Mouse (Mus musculus) intestine, postnatal 0 days (tissue): ENCODE results near the gene Vti1a. TPM values are rescaled to one million over a fixed set of nuclear protein-coding genes. Genes with fewer than 3 reads are reported as not detected.

ENCODE experiments used
- ATAC-seq: fragments of 200-750 bp; cut with Nextera tagmentation; 2 replicates; pipeline ENCODE4 v1.8.0; 2017; ENCODE audit warnings: mild to moderate bottlenecking, moderate TSS enrichment, moderate library complexity
- H3K27ac ChIP-seq: fragments of 300-500 bp; sonication (generic); 2 replicates; pipeline ENCODE4 v1.5.1; 2014; ENCODE audit warnings: mild to moderate bottlenecking, low read depth, low read length, moderate library complexity
- H3K27me3 ChIP-seq: fragments of 300-500 bp; sonication (generic); replicated peaks from 2 replicates; pipeline ENCODE4 v1.6.1; 2014; ENCODE audit warnings: low read length, mixed read lengths; ENCODE audit not compliant: control insufficient read depth, insufficient read depth
- H3K36me3 ChIP-seq: fragments of 300-500 bp; sonication (generic); 2 replicates; pipeline ENCODE4 v1.6.1; 2014; ENCODE audit warnings: mild to moderate bottlenecking, moderate library complexity; ENCODE audit not compliant: control insufficient read depth, insufficient read depth
- H3K4me1 ChIP-seq: fragments of 300-500 bp; sonication (generic); replicated peaks from 2 replicates; pipeline ENCODE4 v1.6.1; 2014; ENCODE audit warnings: antibody characterized with exemption, low read length, mixed read lengths; ENCODE audit not compliant: control insufficient read depth, insufficient read depth
- H3K4me2 ChIP-seq: fragments of 300-500 bp; sonication (generic); replicated peaks from 2 replicates; pipeline ENCODE4 v1.6.1; 2014; ENCODE audit warnings: low read depth, mild to moderate bottlenecking, moderate library complexity
- H3K4me3 ChIP-seq: fragments of 300-500 bp; sonication (generic); 2 replicates; pipeline ENCODE4 v1.5.1; 2014; ENCODE audit warnings: low read depth, low read length
- H3K9ac ChIP-seq: fragments of 300-500 bp; sonication (generic); 2 replicates; pipeline ENCODE4 v1.6.1; 2014; ENCODE audit warnings: mild to moderate bottlenecking, low read depth, low read length
- H3K9me3 ChIP-seq: fragments of 300-500 bp; sonication (generic); 2 replicates; pipeline ENCODE4 v1.6.1; 2016; ENCODE audit warnings: mixed run types; ENCODE audit not compliant: control insufficient read depth
- CTCF ChIP-seq: sonication (generic); IDR thresholded peaks from 2 replicates; pipeline ENCODE4 v1.5.1; 2016; ENCODE audit warnings: low read depth, mild to moderate bottlenecking, control low read depth, antibody characterized with exemption, moderate library complexity
- WGBS: fragments of 180-500 bp; shearing (Covaris S2); extraction: QIAGEN DNeasy Blood & Tissue Kit; methylation state at CpG from one replicate; pipeline ENCODE4 v1.1.7; 2014; 5-methylcytosine and 5-hydroxymethylcytosine counted together
- polyA plus RNA-seq: library from polyadenylated mRNA; unstranded; fragments of >200 nt; fragmentation: Nextera tagmentation; extraction: Ambion mirVana; gene quantifications from 2 replicates; pipeline ENCODE4 v1.2.1, GENCODE M21; 2015

Vti1a gene
- polyA plus RNA-seq, 1 experiment from 2014 or later = 21.3 TPM

DNA sequence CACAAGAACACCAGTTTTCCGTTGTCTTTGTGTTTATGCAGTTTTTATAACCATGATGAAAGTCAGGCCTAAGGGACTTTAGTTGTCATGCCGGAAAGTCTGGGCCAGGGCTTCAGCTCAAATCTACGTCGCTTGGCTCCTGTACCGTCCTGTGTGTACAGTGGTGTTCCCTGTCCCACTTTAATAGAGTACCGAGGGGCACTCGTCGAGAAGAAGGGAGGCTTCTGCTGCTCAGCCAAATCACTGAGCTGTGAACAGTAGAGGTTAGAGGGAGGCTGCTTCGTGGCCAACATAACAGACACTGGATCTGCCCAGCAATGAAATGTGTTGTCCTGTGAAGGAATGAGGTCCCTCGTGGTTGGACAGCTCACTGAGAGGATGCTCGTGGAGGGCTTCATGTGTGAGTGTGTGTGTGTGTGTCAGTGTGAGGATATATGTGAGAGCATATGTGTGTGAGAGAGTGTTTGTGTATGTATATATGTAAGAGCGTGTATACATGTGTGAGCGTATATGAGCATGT, 230.0 kb downstream of the Vti1a start:
- H3K4me2 ChIP-seq = no peak overlapping the region
- WGBS = 80% methylated on average over 13 of the region's 13 CpGs
- no peaks in the 10 kb centered on the region for H3K36me3 ChIP-seq
- H3K9me3 ChIP-seq = no peaks in the 10 kb centered on the region
- no peak for TF ChIP-seq CTCF
- H3K27me3 ChIP-seq = no peaks in the 10 kb centered on the region
- no peak for ATAC-seq
- no peak overlapping the region for H3K27ac ChIP-seq
- H3K9ac ChIP-seq = no peak overlapping the region
- no peaks in the 10 kb centered on the region for H3K4me1 ChIP-seq
- H3K4me3 ChIP-seq = no peak overlapping the region

GRCm38 (mm10) chr19:55548206-55548605, 232.1 kb downstream of the Vti1a start:
- H3K4me1 ChIP-seq = no peaks in the 10 kb centered on the region
- H3K36me3 ChIP-seq = no peaks in the 10 kb centered on the region
- H3K27me3 ChIP-seq = no peaks in the 10 kb centered on the region
- no peak overlapping the region for H3K9ac ChIP-seq
- no peak overlapping the region for H3K4me3 ChIP-seq
- 84% methylated on average over 10 of the region's 10 CpGs for WGBS
- H3K27ac ChIP-seq = no peak overlapping the region
- H3K4me2 ChIP-seq = no peak overlapping the region
- H3K9me3 ChIP-seq = no peaks in the 10 kb centered on the region
- no peak for TF ChIP-seq CTCF
- no peak for ATAC-seq

DNA sequence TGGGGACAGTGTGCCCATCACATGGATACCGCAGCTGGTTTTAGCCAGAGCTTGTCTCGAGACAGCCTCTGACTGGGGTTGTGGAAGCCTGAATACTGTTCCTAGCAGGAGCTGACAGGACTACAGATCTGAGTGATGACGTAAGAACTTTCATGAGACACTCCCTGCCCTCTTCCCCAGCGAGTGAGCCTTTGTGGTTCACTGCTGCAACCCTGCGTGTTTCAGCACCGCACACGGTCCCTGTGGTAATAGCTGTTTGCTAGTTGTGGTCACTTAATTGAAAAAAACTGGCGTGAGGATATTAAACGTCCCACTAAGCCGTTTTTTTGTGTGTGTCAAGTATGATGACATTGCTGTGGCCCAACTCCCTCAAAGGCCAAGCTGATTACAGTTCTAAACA, 232.6 kb downstream of the Vti1a start:
- Histone ChIP-seq H3K9me3 (no peaks in the 10 kb centered on the region), H3K4me1 (no peaks in the 10 kb centered on the region), H3K36me3 (no peaks in the 10 kb centered on the region), H3K4me2 (no peak overlapping the region), H3K27ac (no peak overlapping the region), H3K9ac (no peak overlapping the region), H3K27me3 (no peaks in the 10 kb centered on the region), H3K4me3 (no peak overlapping the region)
- WGBS = 74% methylated on average over 10 of the region's 10 CpGs
- no peak for ATAC-seq
- no peak for TF ChIP-seq CTCF

DNA sequence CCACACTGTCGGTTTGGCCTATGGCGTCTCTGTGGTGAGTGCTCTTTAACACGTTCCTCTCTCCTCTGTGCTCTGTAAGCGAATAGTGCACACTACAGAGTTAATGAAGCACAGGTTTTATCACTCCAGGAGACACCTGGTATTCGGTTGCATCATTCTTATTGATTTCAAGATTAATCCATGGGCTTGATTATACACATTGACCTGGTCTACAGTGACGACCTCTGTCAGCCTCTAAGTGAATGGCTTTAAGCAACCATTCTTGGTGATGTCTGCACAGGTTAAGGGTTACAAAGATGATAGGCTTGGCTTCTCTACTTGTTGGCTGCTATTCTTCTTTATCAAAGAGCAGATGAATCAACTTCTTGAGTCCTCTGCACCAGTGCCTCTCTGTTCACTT, 234.1 kb downstream of the Vti1a start:
- no peaks in the 10 kb centered on the region for H3K9me3 ChIP-seq
- no peak overlapping the region for H3K27ac ChIP-seq
- no peak for ATAC-seq
- H3K4me2 ChIP-seq = no peak overlapping the region
- H3K9ac ChIP-seq = no peak overlapping the region
- no peak overlapping the region for H3K4me3 ChIP-seq
- WGBS = 59% methylated on average over 6 of the region's 6 CpGs
- no peaks in the 10 kb centered on the region for H3K27me3 ChIP-seq
- H3K36me3 ChIP-seq = no peaks in the 10 kb centered on the region
- no peaks in the 10 kb centered on the region; the same call in 1 of the 2 replicates for H3K4me1 ChIP-seq
- TF ChIP-seq CTCF = no peak

DNA sequence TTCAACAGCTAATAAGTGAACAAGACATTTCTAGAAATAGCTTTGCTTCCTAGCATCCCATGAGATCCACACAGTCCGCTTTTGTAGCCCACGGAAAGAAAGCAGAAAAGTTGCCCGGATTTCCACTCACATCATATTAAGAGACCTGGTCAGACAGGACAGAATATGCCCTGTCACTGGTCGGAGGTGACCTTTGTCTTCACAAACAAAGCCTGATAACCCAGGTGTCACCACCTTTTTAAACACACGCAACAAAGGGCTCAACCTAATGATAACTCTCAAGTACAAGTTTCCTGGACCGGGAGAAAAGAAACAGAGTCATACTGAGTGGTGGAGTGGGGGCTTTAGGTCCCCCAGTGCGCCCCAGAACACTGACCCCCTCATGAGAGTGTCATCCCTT, 236.2 kb downstream of the Vti1a start:
- no peak for TF ChIP-seq CTCF
- 52% methylated on average over 7 of the region's 7 CpGs for WGBS
- H3K36me3 ChIP-seq = no peaks in the 10 kb centered on the region
- no peaks in the 10 kb centered on the region for H3K27me3 ChIP-seq
- no peak overlapping the region for H3K4me2 ChIP-seq
- H3K4me1 ChIP-seq = no peaks in the 10 kb centered on the region; the same call in 1 of the 2 replicates
- no peak overlapping the region for H3K27ac ChIP-seq
- no peaks in the 10 kb centered on the region for H3K9me3 ChIP-seq
- H3K4me3 ChIP-seq = no peak overlapping the region
- H3K9ac ChIP-seq = no peak overlapping the region
- no peak for ATAC-seq

DNA sequence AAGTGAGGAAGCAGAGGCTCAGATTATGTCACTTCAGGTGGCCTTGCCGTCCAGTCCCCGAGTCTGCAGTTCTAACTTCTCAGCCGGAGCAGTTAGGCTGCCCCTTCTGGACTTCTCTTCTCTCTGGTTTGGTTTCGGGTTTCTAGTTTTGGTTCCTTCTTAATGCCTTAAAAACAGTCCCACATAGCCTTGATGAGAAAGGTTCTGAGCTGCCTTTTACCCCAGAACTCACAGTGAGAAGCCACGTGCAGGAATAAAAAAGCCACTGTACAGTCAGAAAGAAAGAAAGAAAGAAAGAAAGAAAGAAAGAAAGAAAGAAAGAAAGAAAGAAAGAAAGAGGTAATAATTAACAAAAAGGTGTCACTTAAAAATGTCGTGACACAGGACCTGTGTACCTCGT, 236.8 kb downstream of the Vti1a start:
- no peak overlapping the region for H3K4me2 ChIP-seq
- H3K36me3 ChIP-seq = no peaks in the 10 kb centered on the region
- no peaks in the 10 kb centered on the region for H3K27me3 ChIP-seq
- no peak overlapping the region for H3K9ac ChIP-seq
- H3K4me1 ChIP-seq = no peaks in the 10 kb centered on the region; the same call in 1 of the 2 replicates
- ATAC-seq = no peak
- H3K4me3 ChIP-seq = no peak overlapping the region
- TF ChIP-seq CTCF = no peak
- 46% methylated on average over 7 of the region's 7 CpGs for WGBS
- no peaks in the 10 kb centered on the region for H3K9me3 ChIP-seq
- H3K27ac ChIP-seq = no peak overlapping the region

DNA sequence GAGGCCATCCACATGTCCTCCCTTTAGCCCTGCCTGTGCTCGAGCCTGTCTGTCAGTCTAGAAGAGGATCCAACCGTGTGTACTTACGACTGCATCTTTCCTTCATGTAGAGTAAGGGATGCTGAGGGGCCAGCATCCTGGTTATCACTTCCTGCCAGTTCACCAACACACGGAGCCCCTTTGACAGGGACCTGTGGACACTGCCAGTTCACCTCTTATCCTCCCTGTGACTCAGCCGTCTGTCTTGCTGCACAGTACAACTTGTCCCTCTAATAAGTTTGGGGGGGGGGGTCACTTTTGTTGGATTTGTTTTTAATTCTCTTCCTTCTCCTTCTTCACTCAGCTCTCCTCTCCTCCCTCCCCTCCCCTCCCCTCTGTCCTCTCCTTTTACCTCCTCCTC, 238.2 kb downstream of the Vti1a start:
- no peaks in the 10 kb centered on the region for H3K9me3 ChIP-seq
- no peak overlapping the region for H3K27ac ChIP-seq
- ATAC-seq = no peak
- WGBS = 75% methylated on average over 5 of the region's 5 CpGs
- H3K27me3 ChIP-seq = no peaks in the 10 kb centered on the region
- no peak overlapping the region for H3K9ac ChIP-seq
- no peak overlapping the region for H3K4me3 ChIP-seq
- H3K36me3 ChIP-seq = no peaks in the 10 kb centered on the region
- TF ChIP-seq CTCF = no peak
- no peaks in the 10 kb centered on the region; the same call in 1 of the 2 replicates for H3K4me1 ChIP-seq
- no peak overlapping the region for H3K4me2 ChIP-seq
